Mouse (Mus musculus) embryonic facial prominence, embryonic 11.5 days (tissue): ENCODE results near the gene Kdm6a. TPM values are rescaled to one million over a fixed set of nuclear protein-coding genes. Genes with fewer than 3 reads are reported as not detected.
A peak's percentile ranks its signal among the peaks of the same experiment; 100 is the strongest.

ENCODE experiments used
- ATAC-seq: fragments of 200-750 bp; cut with Nextera tagmentation; replicated peaks from 2 replicates; pipeline ENCODE4 v1.8.0; 2017; ENCODE audit warnings: low read depth; ENCODE audit not compliant: insufficient number of reproducible peaks, low FRiP score, low TSS enrichment
- DNase-seq: peaks from one replicate; pipeline ENCODE4 v3.0.0-alpha.2; 2015; ENCODE audit warnings: low spot score
- H3K27ac ChIP-seq: fragments of 300-500 bp; sonication (generic); replicated peaks from 2 replicates; pipeline ENCODE4 v1.5.1; 2014; ENCODE audit warnings: mild to moderate bottlenecking, low read depth, low read length, control low read depth
- H3K27me3 ChIP-seq: fragments of 300-500 bp; sonication (generic); 2 replicates; pipeline ENCODE4 v1.6.1; 2014; ENCODE audit warnings: mild to moderate bottlenecking, low read length, moderate library complexity, mixed read lengths; ENCODE audit not compliant: control insufficient read depth, insufficient read depth
- H3K36me3 ChIP-seq: fragments of 300-500 bp; sonication (generic); replicated peaks from 2 replicates; pipeline ENCODE4 v1.6.1; 2014; ENCODE audit warnings: low read depth, mild to moderate bottlenecking, low read length, moderate library complexity, mixed read lengths; ENCODE audit not compliant: control insufficient read depth, insufficient read depth
- H3K4me1 ChIP-seq: fragments of 300-500 bp; sonication (generic); 2 replicates; pipeline ENCODE4 v1.6.1; 2014; ENCODE audit warnings: low read length, mixed read lengths; ENCODE audit not compliant: control insufficient read depth, insufficient read depth
- H3K4me2 ChIP-seq: fragments of 300-500 bp; sonication (generic); 2 replicates; pipeline ENCODE4 v1.6.1; 2014; ENCODE audit warnings: low read depth, mild to moderate bottlenecking, control low read depth, low read length, moderate library complexity
- H3K4me3 ChIP-seq: fragments of 300-500 bp; sonication (generic); 2 replicates; pipeline ENCODE4 v1.5.1; 2014; ENCODE audit warnings: low read depth, low read length, control low read depth
- H3K9ac ChIP-seq: fragments of 300-500 bp; sonication (generic); replicated peaks from 2 replicates; pipeline ENCODE4 v1.6.1; 2014; ENCODE audit warnings: mild to moderate bottlenecking, control low read depth, low read length
- H3K9me3 ChIP-seq: fragments of 300-500 bp; sonication (generic); replicated peaks from 2 replicates; pipeline ENCODE4 v1.6.1; 2016; ENCODE audit warnings: mild to moderate bottlenecking, low read length, inconsistent platforms, mixed read lengths; ENCODE audit not compliant: control insufficient read depth
- WGBS: fragments of 180-500 bp; shearing (Covaris S2); extraction: QIAGEN DNeasy Blood & Tissue Kit; methylation state at CpG from one replicate; pipeline ENCODE4 v1.1.7; 2014; 5-methylcytosine and 5-hydroxymethylcytosine counted together
- polyA plus RNA-seq: library from polyadenylated mRNA; unstranded; fragments of >200 nt; fragmentation: Nextera tagmentation; extraction: Ambion mirVana; gene quantifications from 2 replicates; pipeline ENCODE4 v1.2.1, GENCODE M21; 2014

Gene Kdm6a
- 35.5 and 38.1 TPM in 2 replicates for polyA plus RNA-seq

DNA sequence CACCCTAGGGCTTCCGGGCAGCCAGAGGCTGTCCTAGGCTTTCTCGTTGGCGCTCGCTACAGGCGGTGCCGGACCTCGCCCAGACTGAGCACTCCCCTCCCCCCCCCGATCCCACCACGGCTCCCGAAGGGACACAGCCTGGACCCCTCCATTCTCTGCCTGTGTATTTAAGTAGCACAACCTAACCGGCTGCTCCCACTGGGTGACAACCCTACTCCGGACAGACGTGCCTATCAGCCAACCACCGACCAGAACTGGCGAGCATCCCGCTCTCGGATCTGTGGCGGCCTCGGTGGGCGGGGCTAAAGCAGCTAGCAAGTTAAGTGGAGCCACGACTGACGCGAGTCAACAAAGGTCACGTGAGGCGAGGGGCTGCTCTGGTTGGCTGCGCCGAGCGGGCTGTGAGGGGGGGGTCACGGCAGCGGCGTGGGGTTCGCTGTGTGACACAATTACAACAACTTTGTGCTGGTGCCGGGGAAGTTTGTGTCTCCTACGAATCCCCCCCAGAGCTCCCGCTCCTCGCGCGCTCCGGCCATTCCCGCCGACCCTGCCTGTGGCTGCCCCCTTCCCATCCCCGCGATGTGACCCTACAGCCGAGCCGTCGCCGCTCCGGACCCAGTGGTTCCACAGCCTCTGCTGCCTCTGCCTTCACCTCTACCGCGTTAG, at the start of gene Kdm6a:
Kdm6a (plus strand) TSS at position 384 of the 666 bp plus-strand sequence.
- DNase-seq (peak; percentile 97), ATAC-seq (peak; percentile 100)
- no peaks in the 10 kb centered on the region for H3K4me1 ChIP-seq
- peak within 1 kb of the TSS; percentile 77 for H3K4me3 ChIP-seq
- under 1% methylated on average over 33 of the region's 50 CpGs for WGBS
- H3K9ac ChIP-seq: peak within 1 kb of the TSS; percentile 90
- H3K27me3 ChIP-seq: no peaks in the 10 kb centered on the region
- peak within 1 kb of the TSS; percentile 57 for H3K4me2 ChIP-seq
- no peaks in the 10 kb centered on the region for H3K9me3 ChIP-seq
- peak within 1 kb of the TSS; percentile 92 for H3K27ac ChIP-seq
- no peaks in the 10 kb centered on the region for H3K36me3 ChIP-seq

DNA sequence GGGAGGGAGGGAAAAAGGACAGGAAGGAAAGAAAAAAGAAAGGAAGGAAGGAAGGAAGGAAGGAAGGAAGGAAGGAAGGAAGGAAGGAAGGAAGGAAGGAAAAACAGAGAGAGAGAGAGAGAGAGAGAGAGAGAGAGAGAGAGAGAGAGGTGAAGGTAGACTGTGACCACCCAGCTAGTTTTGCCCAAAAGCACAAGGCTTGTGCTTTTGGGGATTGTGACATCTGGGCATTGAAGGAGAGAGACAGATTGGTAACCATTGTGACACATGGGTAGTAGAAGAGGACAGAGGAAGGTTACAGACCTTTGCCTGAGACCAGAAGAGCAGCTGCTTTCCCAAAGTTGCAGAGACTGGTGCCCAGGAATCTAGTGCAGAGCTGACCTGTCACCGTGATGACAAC, 16.8 kb upstream of the Kdm6a start, which contains the start of gene Dusp21:
Dusp21 (plus strand) TSS at position 301 of the 400 bp plus-strand sequence.
- WGBS: 92% methylated on average over 1 of the region's 1 CpGs
- H3K4me1 ChIP-seq: no peaks in the 10 kb centered on the region
- H3K9me3 ChIP-seq: no peaks in the 10 kb centered on the region
- DNase-seq: no peak
- no peak within 1 kb of the TSS for H3K4me2 ChIP-seq
- H3K27ac ChIP-seq: no peak within 1 kb of the TSS
- H3K9ac ChIP-seq: no peak within 1 kb of the TSS
- no peak for ATAC-seq
- H3K27me3 ChIP-seq: no peaks in the 10 kb centered on the region
- no peak within 1 kb of the TSS for H3K4me3 ChIP-seq
- no peaks in the 10 kb centered on the region for H3K36me3 ChIP-seq

- no peak for DNase-seq
- no peaks in the 10 kb centered on the region for H3K27me3 ChIP-seq
- H3K4me1 ChIP-seq: no peaks in the 10 kb centered on the region
- WGBS: 62% methylated on average over 4 of the region's 4 CpGs
- ATAC-seq: no peak
- H3K4me3 ChIP-seq: no peak overlapping the region
- H3K9me3 ChIP-seq: no peaks in the 10 kb centered on the region
- no peaks in the 10 kb centered on the region for H3K36me3 ChIP-seq
- H3K27ac ChIP-seq: no peak overlapping the region
- no peak overlapping the region for H3K9ac ChIP-seq
- H3K4me2 ChIP-seq: peak overlapping the region; percentile 57; the same call in 1 of the 2 replicates
Measured at GRCm38 (mm10) chrX:18160734-18161442, 1.5 kb upstream of the Kdm6a start.

DNA sequence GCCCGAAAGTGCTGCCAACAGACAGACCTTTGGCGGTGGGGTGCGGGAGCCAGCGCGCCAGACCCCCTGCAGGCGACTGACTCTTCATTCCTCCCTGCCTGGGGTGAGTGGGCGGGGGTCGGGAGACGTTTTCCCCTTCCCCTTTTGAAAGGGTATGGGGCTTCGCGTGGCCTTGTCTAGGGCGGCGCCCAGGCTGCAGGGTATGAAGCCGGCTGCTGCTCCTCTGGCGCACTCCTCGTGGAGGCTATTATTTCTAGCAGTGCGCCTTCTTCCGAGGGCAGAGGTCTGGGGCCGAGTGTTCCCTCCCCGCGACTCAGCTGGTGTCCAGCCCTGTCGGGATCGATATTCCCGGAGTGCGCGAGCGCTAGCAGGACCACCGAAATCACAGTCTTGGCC, 581 bp upstream of the Kdm6a start:
- ATAC-seq: no peak; the same call in 1 of the 2 replicates
- 0% methylated on average over 26 of the region's 28 CpGs for WGBS

GRCm38 (mm10) chrX:18162861-18163731, 721 bp downstream of the Kdm6a start:
- H3K4me3 ChIP-seq: peak overlapping the region; percentile 77
- no peaks in the 10 kb centered on the region for H3K9me3 ChIP-seq
- H3K27ac ChIP-seq: peak overlapping the region; percentile 92
- under 1% methylated on average over 68 of the region's 95 CpGs for WGBS
- no peaks in the 10 kb centered on the region for H3K4me1 ChIP-seq
- no peaks in the 10 kb centered on the region for H3K27me3 ChIP-seq
- H3K4me2 ChIP-seq: peak overlapping the region; percentile 28
- peak overlapping the region; percentile 90 for H3K9ac ChIP-seq
- DNase-seq (peak; percentile 62), ATAC-seq (0 out of 2 replicates have a peak, but pooled peaks have one; percentile 11)
- H3K36me3 ChIP-seq: no peaks in the 10 kb centered on the region

More for the DNA sequence above, 581 bp upstream of the Kdm6a start:
- H3K4me1 ChIP-seq: no peaks in the 10 kb centered on the region
- H3K27ac ChIP-seq: peak overlapping the region; percentile 80
- no peaks in the 10 kb centered on the region for H3K36me3 ChIP-seq
- peak overlapping the region; percentile 57 for H3K4me2 ChIP-seq
- peak overlapping the region; percentile 77 for H3K4me3 ChIP-seq
- no peak for DNase-seq
- H3K27me3 ChIP-seq: no peaks in the 10 kb centered on the region
- no peaks in the 10 kb centered on the region for H3K9me3 ChIP-seq
- peak overlapping the region; percentile 73 for H3K9ac ChIP-seq

DNA sequence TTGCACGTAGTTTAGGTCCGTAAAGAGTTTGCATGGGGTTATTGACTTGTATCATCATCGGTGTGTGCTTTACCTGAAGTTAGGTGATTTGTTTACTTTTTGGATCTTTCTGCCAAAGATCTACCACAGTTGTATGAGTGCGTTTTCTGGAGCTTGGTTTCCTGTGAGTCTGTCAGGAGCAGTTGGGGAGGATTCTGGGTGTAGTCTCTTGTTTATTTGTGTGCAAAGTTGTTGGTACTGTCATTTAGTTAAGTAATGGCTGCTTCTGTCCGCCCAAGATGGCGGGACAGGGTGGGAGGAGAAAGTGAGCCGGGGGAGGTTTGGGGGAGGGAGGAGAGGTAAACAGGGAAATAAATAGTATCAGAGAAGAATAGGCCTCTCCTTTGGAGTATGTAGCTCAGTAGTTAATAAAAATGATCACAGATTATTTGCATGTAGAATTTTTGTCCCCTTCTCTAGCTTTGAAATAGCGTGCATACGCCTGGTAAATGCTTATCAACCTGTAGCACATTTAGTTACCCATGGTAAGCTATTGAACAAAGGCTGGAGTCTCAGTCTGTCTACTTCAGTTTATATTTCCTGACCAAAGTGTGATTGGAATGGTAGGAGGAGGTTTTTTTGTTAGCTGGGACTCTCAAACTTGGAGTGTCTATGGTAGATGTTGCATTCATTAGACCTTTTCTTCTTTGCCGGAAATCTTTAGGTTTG, 1.7 kb downstream of the Kdm6a start:
- Histone ChIP-seq H3K4me1 (no peaks in the 10 kb centered on the region), H3K4me3 (peak overlapping the region; percentile 77), H3K27me3 (no peaks in the 10 kb centered on the region), H3K27ac (no peak overlapping the region), H3K9me3 (no peaks in the 10 kb centered on the region), H3K4me2 (peak overlapping the region; percentile 28), H3K36me3 (no peaks in the 10 kb centered on the region), H3K9ac (peak overlapping the region; percentile 90)
- ATAC-seq (no peak), DNase-seq (peak; percentile 48)
- 3% methylated on average over 10 of the region's 10 CpGs for WGBS

GRCm38 (mm10) chrX:18165121-18165520, 2.7 kb downstream of the Kdm6a start:
- H3K9me3 ChIP-seq: no peaks in the 10 kb centered on the region
- H3K4me2 ChIP-seq: no peak overlapping the region
- H3K4me3 ChIP-seq: no peak overlapping the region
- no peaks in the 10 kb centered on the region for H3K27me3 ChIP-seq
- no peak overlapping the region for H3K27ac ChIP-seq
- ATAC-seq: no peak
- WGBS: 75% methylated on average over 2 of the region's 2 CpGs
- H3K9ac ChIP-seq: no peak overlapping the region
- H3K4me1 ChIP-seq: no peaks in the 10 kb centered on the region
- DNase-seq: no peak
- no peaks in the 10 kb centered on the region for H3K36me3 ChIP-seq
